Mouse (Mus musculus): ENCODE measurements around the gene Tnfaip1.
"Not testable (repeated sequence)": the region's sequence is repeated elsewhere in the genome, so short reads cannot be mapped to it uniquely, and the experiment has no call there.

The Tnfaip1 gene

DNA sequence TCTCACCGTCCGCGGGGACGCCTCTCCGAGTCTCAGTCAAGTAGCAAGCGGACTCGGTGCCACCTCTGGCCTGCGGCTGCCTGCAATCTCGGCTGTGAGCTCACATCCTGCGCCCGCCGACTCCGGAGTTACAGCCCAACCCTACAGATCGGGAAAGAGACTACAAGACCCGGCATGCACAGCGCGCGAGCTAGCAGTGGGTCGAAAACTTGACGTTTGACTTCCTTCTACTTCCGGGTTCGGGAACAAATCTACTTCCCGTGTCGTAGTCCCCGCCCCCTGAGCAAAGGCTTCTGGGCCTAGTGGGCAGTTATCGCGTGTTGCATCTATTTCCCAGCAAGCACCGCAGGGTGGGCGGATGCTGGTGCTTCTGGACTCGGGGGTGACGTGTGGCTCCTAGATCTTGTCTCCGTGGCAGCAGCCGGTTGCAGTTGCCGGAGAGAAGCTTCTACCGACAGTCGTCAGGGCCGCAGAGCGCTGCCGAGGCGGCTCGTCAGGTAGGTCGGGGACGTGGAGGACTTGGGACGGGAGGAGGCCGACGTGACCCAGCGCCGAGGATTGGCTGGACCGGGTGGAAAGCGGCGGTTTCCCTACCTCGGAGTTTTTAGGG, at the start of gene Tnfaip1, which contains the start of gene Ift20:
Gene Tnfaip1, minus strand, starts transcription at position 253 of the 610 bp plus-strand sequence.
Gene Ift20, plus strand, starts transcription at position 282 of the 610 bp plus-strand sequence.
- peak; percentile 99 for DNase-seq (ENCODE audit: low read depth)

- no peak for DNase-seq (ENCODE audit: low read depth)
Measured at GRCm38 (mm10) chr11:78582848-78583247, 46.7 kb upstream of the Tnfaip1 start.

DNA sequence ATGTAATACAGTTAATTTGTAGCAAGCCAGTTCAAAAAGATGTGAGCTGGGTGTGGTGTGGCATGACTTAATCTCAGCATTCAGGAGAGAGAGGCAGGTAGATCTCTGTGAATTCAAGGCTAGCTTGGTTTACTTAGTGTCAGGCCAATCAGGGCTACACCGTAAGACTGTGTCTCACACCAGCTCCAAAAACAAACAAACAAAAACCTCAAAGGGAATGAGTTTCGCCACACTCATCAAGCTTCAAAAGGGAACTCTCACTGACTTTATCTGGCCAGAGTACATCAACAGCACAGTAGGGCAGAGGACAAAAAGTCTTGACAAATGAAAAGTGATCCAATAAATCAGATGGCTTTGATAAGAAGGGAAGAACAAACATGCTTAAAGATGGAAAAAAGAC, 38.8 kb upstream of the Tnfaip1 start:
- DNase-seq (ENCODE audit: low read depth): no peak

- no peak for DNase-seq (ENCODE audit: low read depth)
Measured at GRCm38 (mm10) chr11:78574536-78574935, 38.4 kb upstream of the Tnfaip1 start.

DNA sequence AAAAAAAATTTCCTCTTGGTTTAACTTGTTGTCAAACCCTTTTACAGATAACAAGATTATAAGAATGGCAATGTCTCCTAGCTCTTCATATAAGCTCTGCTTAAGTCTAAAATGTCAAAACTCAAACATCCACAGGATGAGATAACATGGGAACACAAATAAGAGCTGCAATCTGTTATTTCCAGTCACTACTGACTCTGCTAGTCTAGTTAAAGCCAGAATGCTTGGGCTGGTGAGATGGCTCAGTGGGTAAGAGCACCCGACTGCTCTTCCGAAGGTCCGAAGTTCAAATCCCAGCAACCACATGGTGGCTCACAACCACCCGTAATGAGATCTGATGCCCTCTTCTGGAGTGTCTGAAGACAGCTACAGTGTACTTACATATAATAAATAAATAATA, 37.9 kb upstream of the Tnfaip1 start:
- not testable (repeated sequence) for DNase-seq (ENCODE audit: low read depth)

DNA sequence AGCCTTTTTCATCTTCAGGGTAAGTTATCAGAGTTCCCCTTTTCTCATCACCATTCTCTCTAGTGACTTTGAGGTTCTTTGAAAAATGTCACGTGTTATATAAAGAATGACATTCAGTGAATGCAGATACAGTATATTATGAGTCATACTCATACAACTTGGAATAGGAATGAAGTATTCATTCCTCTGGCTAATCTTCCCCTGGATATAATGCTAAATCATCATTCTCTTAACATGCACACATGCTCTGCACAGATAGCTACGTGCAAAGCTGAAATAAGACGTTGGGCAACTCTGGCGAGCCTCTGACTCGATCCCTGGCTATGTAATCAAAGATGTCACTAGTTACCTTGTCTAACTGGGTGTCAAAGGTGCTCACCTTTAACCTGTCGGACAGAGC, 35.7 kb upstream of the Tnfaip1 start:
- no peak for DNase-seq (ENCODE audit: low read depth)

GRCm38 (mm10) chr11:78571441-78571840, 35.3 kb upstream of the Tnfaip1 start:
- no peak for DNase-seq (ENCODE audit: low read depth)

DNA sequence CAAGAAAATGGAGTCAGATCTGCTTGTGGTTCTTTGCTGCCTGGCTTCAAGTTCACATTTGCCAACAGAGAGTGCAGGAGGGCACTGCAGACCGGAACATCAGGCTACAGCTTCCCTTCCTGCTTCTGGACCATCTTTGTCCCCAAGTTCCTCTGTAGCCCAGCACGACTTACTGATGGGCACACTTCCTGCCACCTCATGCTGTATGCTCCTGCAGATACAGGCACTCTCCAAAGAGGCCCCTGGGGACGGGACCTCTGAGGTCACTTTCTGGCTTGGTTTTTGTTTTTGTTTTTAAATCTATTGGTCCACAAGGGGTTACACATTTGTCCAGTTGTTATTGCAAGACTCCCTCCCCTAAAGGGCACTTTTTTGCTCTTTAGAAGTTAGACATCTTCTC, 33.7 kb upstream of the Tnfaip1 start:
- no peak for DNase-seq (ENCODE audit: low read depth)

GRCm38 (mm10) chr11:78568827-78569226, 32.7 kb upstream of the Tnfaip1 start:
- DNase-seq (ENCODE audit: low read depth): no peak

DNA sequence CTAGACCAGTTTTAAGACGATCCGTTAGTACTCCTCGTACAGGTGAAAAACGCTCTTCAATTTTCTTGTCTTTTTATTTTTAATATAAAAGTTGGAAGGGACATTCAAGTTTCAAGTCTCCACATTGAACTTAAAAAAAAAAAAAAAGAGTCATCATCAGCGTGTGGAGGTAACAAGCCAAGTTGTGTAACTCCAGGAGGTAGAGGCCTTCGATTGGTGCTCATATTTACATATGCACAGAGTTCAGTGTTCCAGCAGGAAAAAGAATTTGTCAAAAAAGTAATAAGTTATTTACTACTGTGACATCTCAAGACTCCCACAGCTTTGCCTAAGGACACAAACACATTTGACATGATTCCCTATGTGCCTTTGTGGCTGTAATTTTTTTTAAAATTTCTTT, 31.5 kb upstream of the Tnfaip1 start:
- no peak for DNase-seq (ENCODE audit: low read depth)

- no peak for DNase-seq (ENCODE audit: low read depth)
Measured at GRCm38 (mm10) chr11:78566775-78567174, 30.6 kb upstream of the Tnfaip1 start.

GRCm38 (mm10) chr11:78560447-78560846, 24.3 kb upstream of the Tnfaip1 start:
- DNase-seq (ENCODE audit: low read depth): no peak

GRCm38 (mm10) chr11:78557241-78557640, 21.1 kb upstream of the Tnfaip1 start:
- DNase-seq (ENCODE audit: low read depth): no peak

DNA sequence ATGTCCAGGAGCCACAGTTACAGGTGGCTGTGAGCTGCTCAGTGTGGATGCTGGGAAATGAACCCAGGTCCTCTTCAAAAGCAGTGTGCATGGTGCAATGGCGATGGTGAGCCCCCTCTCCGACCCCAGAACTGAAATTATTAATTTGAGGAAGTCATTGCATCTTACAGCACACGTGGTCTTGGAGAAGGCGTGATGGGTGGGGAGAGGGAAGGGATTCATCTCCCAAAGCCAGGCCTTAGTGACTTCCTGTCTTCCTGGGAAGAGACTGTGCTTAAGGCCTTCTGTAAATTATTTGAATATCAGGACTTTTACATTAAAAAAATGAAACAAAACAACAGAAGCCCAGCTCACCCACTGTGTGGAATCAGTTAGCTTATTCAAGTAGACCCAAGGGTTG, 19.9 kb upstream of the Tnfaip1 start:
- no peak for DNase-seq (ENCODE audit: low read depth)

- no peak for DNase-seq (ENCODE audit: low read depth)
Measured at GRCm38 (mm10) chr11:78555623-78556022, 19.5 kb upstream of the Tnfaip1 start.

- no peak for DNase-seq (ENCODE audit: low read depth)
Measured at GRCm38 (mm10) chr11:78551059-78551398, 14.9 kb upstream of the Tnfaip1 start.

- DNase-seq (ENCODE audit: low read depth): peak; percentile 96
Measured at GRCm38 (mm10) chr11:78550168-78551058, 14.3 kb upstream of the Tnfaip1 start, which contains the start of gene Tmem97. Gene Tmem97 (minus strand): TSS chr11:78550777.

- no peak for DNase-seq (ENCODE audit: low read depth)
Measured at GRCm38 (mm10) chr11:78549491-78549987, 13.4 kb upstream of the Tnfaip1 start.

DNA sequence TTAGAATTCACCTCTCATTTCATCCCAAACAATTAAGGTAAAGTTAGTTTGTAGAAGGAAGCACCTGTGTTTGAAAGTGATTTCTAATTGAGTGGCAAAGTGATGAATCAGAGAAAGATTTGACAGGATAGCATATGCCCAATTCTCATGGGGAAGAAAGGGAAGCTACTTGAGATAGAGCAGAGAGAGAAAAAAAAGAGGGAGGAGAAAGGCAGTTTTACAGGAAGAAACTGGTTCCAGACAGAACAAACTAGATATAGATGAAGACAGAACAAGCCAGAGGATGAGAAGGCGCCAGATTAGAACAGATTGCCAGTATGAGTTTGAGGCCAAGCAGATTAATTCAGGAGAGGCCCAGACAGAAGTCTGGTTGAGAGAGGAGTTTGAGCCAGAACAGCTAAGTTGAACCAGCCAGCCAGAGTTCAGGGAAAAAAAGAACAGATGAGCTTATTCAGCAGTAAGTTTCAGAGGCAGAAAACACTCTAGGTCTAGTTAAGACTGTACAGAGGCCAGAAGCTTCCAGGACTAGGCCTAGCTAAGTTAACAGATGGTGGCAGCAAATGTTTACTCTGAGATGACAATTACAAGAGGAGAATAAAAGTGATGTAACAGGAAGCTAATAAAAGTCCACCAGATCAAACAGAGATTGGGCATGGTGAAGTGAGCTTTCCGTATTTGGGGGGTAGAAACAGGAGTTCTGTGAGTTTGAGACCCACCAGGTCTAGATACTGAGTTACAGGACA, 11.8 kb upstream of the Tnfaip1 start:
- DNase-seq (ENCODE audit: low read depth): no peak

- DNase-seq (ENCODE audit: low read depth): no peak
Measured at GRCm38 (mm10) chr11:78545181-78545580, 9.0 kb upstream of the Tnfaip1 start.

GRCm38 (mm10) chr11:78544449-78545111, 8.4 kb upstream of the Tnfaip1 start:
- no peak for DNase-seq (ENCODE audit: low read depth)

DNA sequence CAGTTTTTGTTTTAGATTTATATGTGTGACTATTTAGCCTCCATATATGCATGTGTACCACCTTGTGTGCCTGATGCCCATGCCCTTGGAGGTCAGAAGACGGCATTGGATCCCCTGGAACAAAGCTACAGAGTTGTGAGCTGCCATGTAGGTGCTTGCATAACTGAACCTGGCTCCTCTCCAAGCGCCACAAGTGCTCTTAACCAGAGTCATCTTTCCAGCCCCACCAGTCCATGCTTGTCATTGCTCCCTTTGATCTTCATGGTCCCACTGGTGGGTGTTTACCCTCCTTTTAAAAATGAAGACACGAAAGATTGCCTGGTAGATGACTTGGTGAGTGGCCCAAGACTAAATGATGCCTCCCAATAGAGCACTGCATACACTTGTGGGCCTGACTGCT, 4.2 kb upstream of the Tnfaip1 start:
- DNase-seq (ENCODE audit: low read depth): no peak

All from fibroblast of lung, adult 2 months (primary cell).